Mouse (Mus musculus) kidney, embryonic 14.5 days (tissue): ENCODE measurements around the gene Ush1g. TPM values are rescaled to one million over a fixed set of nuclear protein-coding genes. Genes with fewer than 3 reads are reported as not detected.

Experiments
- ATAC-seq: fragments of 200-750 bp; cut with Nextera tagmentation; 2 replicates; pipeline ENCODE4 v1.8.0; 2017; ENCODE audit warnings: moderate number of reproducible peaks, mild to moderate bottlenecking, moderate TSS enrichment, moderate library complexity; ENCODE audit not compliant: low FRiP score, low TSS enrichment
- H3K27ac ChIP-seq: fragments of 300-500 bp; sonication (generic); 2 replicates; pipeline ENCODE4 v1.5.1; 2014; ENCODE audit warnings: low read depth, mild to moderate bottlenecking, low read length, moderate library complexity, mixed read lengths
- H3K27me3 ChIP-seq: fragments of 300-500 bp; sonication (generic); 2 replicates; pipeline ENCODE4 v1.6.1; 2014; ENCODE audit warnings: mild to moderate bottlenecking, low read length; ENCODE audit not compliant: control insufficient read depth, insufficient read depth
- H3K36me3 ChIP-seq: fragments of 300-500 bp; sonication (generic); 2 replicates; pipeline ENCODE4 v1.6.1; 2014; ENCODE audit warnings: low read length, mixed read lengths; ENCODE audit not compliant: control insufficient read depth, insufficient read depth
- H3K4me1 ChIP-seq: fragments of 300-500 bp; sonication (generic); 2 replicates; pipeline ENCODE4 v1.6.1; 2014; ENCODE audit warnings: low read length, mixed read lengths; ENCODE audit not compliant: control insufficient read depth, insufficient read depth
- H3K4me2 ChIP-seq: fragments of 300-500 bp; sonication (generic); replicated peaks from 2 replicates; pipeline ENCODE4 v1.6.1; 2014; ENCODE audit warnings: low read depth, mild to moderate bottlenecking, low read length
- H3K4me3 ChIP-seq: fragments of 300-500 bp; sonication (generic); 2 replicates; pipeline ENCODE4 v1.5.1; 2014; ENCODE audit warnings: mild to moderate bottlenecking, low read length
- H3K9ac ChIP-seq: fragments of 300-500 bp; sonication (generic); 2 replicates; pipeline ENCODE4 v1.6.1; 2014; ENCODE audit warnings: low read depth, mild to moderate bottlenecking, low read length, moderate library complexity
- H3K9me3 ChIP-seq: fragments of 300-500 bp; sonication (generic); 2 replicates; pipeline ENCODE4 v1.6.1; 2016; ENCODE audit warnings: low read length; ENCODE audit not compliant: control insufficient read depth
- WGBS: fragments of 180-500 bp; shearing (Covaris S2); extraction: QIAGEN DNeasy Blood & Tissue Kit; methylation state at CpG from one replicate; pipeline ENCODE4 v1.1.7; 2014; 5-methylcytosine and 5-hydroxymethylcytosine counted together
- polyA plus RNA-seq: library from polyadenylated mRNA; unstranded; fragments of >200 nt; fragmentation: Nextera tagmentation; extraction: Ambion mirVana; gene quantifications from 2 replicates; pipeline ENCODE4 v1.2.1, GENCODE M21; 2014

The Ush1g gene
- polyA plus RNA-seq, 1 experiment from 2014 or later = not detected

DNA sequence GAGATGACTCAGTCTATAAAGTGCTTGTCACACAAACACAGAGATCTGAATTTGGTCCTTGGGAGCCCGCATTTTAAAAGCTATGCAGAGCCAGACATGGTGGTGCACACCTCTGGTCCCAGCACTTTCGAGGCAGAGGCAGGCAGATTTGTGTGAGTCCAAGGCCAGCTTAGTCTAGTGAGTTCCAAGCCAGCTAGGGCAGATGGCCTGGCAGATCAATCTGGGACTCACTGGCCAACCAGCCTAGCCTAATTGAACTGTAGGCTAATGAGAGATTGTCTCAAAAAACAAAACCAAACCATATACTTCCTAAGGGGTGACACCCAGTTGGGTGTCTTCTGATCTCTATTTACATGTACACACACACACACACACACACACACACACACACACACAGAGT is 19.4 kb upstream of the Ush1g start:
- no peaks in the 10 kb centered on the region for H3K36me3 ChIP-seq
- no peaks in the 10 kb centered on the region for H3K4me1 ChIP-seq
- H3K4me2 ChIP-seq = no peak overlapping the region
- ATAC-seq = no peak
- H3K9ac ChIP-seq = no peak overlapping the region
- no peak overlapping the region for H3K4me3 ChIP-seq
- H3K9me3 ChIP-seq = no peaks in the 10 kb centered on the region
- H3K27ac ChIP-seq = no peak overlapping the region
- WGBS = 67% methylated on average over 2 of the region's 2 CpGs
- peaks cover 21% of the 10 kb centered on the region for H3K27me3 ChIP-seq

DNA sequence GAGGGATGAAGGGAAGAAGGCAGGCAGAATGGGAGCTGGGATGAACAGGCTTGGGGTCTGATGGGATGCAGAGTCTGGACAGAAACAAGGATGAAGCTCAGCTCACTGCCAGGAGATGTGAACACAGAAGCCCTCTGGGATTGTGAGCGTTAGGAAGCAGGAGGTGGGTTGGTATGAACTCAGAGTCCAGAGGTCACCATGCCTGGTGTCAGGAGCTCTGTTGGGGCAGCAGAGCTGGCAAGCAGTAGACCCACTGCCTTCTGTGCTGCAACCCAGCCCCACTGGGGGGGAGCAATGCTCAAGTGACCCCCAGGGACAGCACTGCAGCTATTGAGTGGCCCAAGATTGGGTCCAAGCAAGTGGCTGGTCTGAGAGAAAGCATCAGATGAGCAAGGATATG is 16.0 kb upstream of the Ush1g start:
- no peaks in the 10 kb centered on the region for H3K9me3 ChIP-seq
- 72% methylated on average over 1 of the region's 1 CpGs for WGBS
- H3K4me1 ChIP-seq = 0 out of 2 replicates have a peak, but pooled peaks cover 2% of the 10 kb centered on the region
- H3K27me3 ChIP-seq = peaks cover 38% of the 10 kb centered on the region
- no peaks in the 10 kb centered on the region for H3K36me3 ChIP-seq
- no peak for ATAC-seq
- no peak overlapping the region for H3K4me2 ChIP-seq
- H3K4me3 ChIP-seq = no peak overlapping the region
- H3K9ac ChIP-seq = no peak overlapping the region
- H3K27ac ChIP-seq = no peak overlapping the region

DNA sequence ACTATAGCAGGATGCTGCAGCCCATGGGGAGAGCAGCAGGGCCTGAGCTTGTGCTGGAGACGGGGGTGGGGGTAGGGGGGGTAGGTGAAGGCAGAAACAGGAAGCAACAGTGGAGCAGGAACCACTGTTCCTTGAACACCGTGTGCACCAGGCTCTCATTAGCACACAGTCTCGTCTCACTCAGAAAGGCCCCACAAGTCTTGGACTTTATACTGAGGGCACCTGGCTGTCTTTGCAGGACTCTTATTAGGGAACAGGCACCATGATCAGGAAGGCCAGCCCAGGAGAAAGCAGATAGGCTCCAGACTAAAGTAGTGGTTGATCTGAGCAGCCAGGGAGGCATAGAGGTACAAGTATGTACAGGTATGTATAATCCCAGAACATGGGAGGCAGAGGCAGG is 15.5 kb upstream of the Ush1g start:
- H3K9ac ChIP-seq = no peak overlapping the region
- no peak overlapping the region for H3K27ac ChIP-seq
- 0 out of 2 replicates have a peak, but pooled peaks cover 2% of the 10 kb centered on the region for H3K4me1 ChIP-seq
- 48% methylated on average over 3 of the region's 3 CpGs for WGBS
- H3K9me3 ChIP-seq = no peaks in the 10 kb centered on the region
- no peak overlapping the region for H3K4me2 ChIP-seq
- no peak for ATAC-seq
- no peak overlapping the region for H3K4me3 ChIP-seq
- H3K36me3 ChIP-seq = no peaks in the 10 kb centered on the region
- H3K27me3 ChIP-seq = peaks cover 43% of the 10 kb centered on the region

DNA sequence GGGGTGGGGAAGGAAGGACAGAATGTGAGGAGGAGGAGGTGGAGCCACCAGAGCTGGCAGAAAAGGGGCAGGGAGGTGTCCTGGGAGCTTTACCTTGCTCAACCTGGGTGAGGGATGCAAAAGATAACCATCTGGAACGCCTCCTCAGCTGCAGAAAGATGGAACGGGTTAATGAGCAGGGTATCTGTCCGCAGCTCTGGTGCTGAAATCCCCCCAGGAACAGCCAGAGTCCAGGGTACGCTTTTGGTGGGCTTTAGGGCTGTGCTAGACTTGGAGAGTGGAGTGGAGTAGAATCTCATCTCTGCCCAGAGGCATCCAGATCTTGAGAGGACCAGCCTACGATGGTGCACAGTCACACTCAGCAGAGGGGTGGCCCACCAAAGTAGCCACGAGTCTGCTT is 14.3 kb upstream of the Ush1g start:
- no peak for ATAC-seq
- Histone ChIP-seq H3K36me3 (no peaks in the 10 kb centered on the region), H3K27ac (no peak overlapping the region), H3K4me3 (no peak overlapping the region), H3K4me1 (0 out of 2 replicates have a peak, but pooled peaks cover 2% of the 10 kb centered on the region), H3K27me3 (peaks cover 51% of the 10 kb centered on the region), H3K4me2 (no peak overlapping the region), H3K9ac (no peak overlapping the region), H3K9me3 (no peaks in the 10 kb centered on the region)
- 21% methylated on average over 6 of the region's 6 CpGs for WGBS

DNA sequence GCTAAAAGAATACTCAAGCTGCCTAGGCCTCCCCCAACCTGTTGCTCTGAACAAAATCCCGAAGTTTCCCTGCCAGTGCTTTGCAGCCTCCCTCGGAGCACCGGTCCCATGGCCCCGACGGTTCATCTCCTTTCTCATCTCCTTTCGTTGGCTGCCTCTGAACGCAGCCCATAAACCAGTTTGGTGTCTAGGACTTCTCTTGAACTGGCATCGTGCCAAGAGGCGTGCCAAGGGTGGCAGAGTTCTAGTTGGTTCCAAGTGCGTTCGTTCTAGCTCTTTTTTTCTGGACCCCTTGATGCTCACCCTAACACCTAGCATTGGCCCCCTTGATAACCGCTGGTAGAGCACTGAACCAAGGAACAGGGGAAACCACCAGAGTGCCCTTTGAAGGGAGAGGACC is 13.4 kb upstream of the Ush1g start:
- Histone ChIP-seq H3K4me1 (0 out of 2 replicates have a peak, but pooled peaks cover 2% of the 10 kb centered on the region), H3K4me3 (no peak overlapping the region), H3K9ac (no peak overlapping the region), H3K9me3 (no peaks in the 10 kb centered on the region), H3K27me3 (peaks cover 53% of the 10 kb centered on the region), H3K36me3 (no peaks in the 10 kb centered on the region), H3K4me2 (no peak overlapping the region), H3K27ac (no peak overlapping the region)
- ATAC-seq = no peak
- 70% methylated on average over 12 of the region's 12 CpGs for WGBS

DNA sequence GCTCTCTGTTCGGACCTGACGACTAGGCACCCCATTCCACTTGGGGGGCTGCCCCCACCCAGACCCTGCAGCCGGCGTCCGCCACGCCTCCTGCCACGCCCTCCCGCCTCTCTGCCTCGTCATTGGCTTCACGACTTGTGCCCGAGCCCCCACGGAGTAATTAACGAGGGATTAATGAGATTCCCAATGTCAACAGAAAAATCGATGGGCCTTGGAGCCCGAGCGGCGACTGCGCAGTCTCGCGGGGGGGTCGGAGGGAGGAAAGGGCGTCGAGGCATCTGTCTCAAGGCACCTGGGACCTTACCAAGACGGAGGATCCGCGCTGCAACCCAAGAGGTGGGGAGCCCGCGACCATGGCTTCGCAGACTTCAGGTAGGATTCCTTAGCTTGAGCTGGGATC is 12.7 kb upstream of the Ush1g start, which contains the start of gene Otop3:
Gene Otop3 (plus strand): TSS at position 201 of the 400 bp plus-strand sequence.
- no peak within 1 kb of the TSS; the same call in 1 of the 2 replicates for H3K4me2 ChIP-seq
- H3K9me3 ChIP-seq = no peaks in the 10 kb centered on the region
- no peaks in the 10 kb centered on the region for H3K36me3 ChIP-seq
- H3K27ac ChIP-seq = no peak within 1 kb of the TSS
- no peak within 1 kb of the TSS for H3K4me3 ChIP-seq
- H3K4me1 ChIP-seq = 0 out of 2 replicates have a peak, but pooled peaks cover 2% of the 10 kb centered on the region
- H3K9ac ChIP-seq = no peak within 1 kb of the TSS
- peaks cover 52% of the 10 kb centered on the region for H3K27me3 ChIP-seq
- 6% methylated on average over 29 of the region's 29 CpGs for WGBS
- no peak for ATAC-seq

DNA sequence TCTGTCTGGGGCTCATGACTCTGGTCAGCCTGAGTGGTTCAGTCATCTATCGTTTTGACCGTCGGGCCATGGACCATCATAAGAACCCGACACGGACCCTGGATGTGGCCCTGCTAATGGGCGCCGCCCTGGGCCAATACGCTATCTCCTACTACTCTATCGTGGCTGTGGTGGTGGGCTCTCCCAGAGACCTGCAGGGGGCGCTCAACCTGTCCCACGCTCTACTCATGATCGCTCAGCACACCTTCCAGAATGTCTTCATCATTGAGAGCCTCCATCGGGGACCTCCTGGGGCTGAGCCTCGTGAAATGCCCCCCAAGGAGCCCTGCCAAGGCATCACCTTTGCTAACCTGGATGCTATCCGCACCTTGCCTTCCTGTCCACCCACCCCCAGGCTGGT is 7.5 kb upstream of the Ush1g start:
- H3K36me3 ChIP-seq = no peaks in the 10 kb centered on the region
- H3K27ac ChIP-seq = no peak overlapping the region
- no peak for ATAC-seq
- WGBS = 76% methylated on average over 15 of the region's 15 CpGs
- peaks cover 28% of the 10 kb centered on the region for H3K27me3 ChIP-seq
- no peaks in the 10 kb centered on the region for H3K4me1 ChIP-seq
- H3K4me2 ChIP-seq = no peak overlapping the region
- no peak overlapping the region for H3K4me3 ChIP-seq
- no peak overlapping the region for H3K9ac ChIP-seq
- no peaks in the 10 kb centered on the region for H3K9me3 ChIP-seq

DNA sequence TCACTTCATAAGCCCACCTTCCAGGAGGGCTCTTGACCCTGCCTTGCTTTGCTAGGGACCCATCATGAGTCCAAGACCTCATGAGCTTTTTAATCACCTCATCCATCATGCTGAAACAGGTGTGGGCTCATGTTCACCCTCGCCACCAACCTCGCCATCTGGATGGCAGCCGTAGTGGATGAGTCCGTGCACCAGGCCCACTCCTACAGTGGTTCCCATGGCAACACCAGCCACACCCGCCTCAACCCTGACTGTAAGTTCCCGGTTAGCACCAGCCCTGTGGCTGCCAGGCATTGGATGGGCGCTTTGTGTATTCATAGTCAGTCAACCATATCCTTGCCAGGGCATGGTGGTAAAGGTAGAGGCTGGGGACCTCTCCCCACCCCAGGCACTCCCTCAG is 4.9 kb upstream of the Ush1g start:
- H3K4me2 ChIP-seq = no peak overlapping the region
- no peak overlapping the region for H3K27ac ChIP-seq
- no peaks in the 10 kb centered on the region for H3K4me1 ChIP-seq
- no peaks in the 10 kb centered on the region for H3K9me3 ChIP-seq
- no peaks in the 10 kb centered on the region for H3K36me3 ChIP-seq
- H3K9ac ChIP-seq = no peak overlapping the region
- peaks cover 38% of the 10 kb centered on the region for H3K27me3 ChIP-seq
- ATAC-seq = no peak
- 57% methylated on average over 7 of the region's 7 CpGs for WGBS
- H3K4me3 ChIP-seq = no peak overlapping the region

DNA sequence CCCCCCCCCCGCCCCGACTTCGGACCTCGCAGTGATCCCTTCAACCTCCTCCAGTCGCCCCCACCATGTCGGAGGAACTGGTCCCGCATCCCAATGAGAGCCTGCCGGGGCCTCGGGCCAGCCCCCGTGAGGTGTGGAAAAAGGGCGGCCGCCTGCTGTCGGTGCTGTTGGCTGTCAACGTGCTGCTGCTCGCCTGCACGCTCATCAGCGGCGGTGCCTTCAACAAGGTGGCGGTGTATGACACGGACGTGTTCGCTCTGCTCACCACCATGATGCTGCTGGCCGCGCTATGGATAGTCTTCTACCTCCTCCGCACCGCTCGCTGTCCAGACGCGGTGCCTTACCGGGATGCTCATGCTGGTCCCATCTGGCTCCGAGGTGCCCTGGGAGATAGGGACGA is 1.5 kb upstream of the Ush1g start:
- H3K4me2 ChIP-seq = no peak overlapping the region
- 15% methylated on average over 32 of the region's 32 CpGs for WGBS
- no peak overlapping the region for H3K4me3 ChIP-seq
- peaks cover 65% of the 10 kb centered on the region for H3K27me3 ChIP-seq
- ATAC-seq = no peak
- no peaks in the 10 kb centered on the region for H3K36me3 ChIP-seq
- H3K9ac ChIP-seq = no peak overlapping the region
- no peaks in the 10 kb centered on the region for H3K9me3 ChIP-seq
- no peaks in the 10 kb centered on the region for H3K4me1 ChIP-seq
- H3K27ac ChIP-seq = no peak overlapping the region
